Comparison of ENCODE assay signal across 19 mouse cellular contexts in genomic region chr2:44299909-44300308, GRCm38 (mm10).
A peak's percentile ranks its signal among the peaks of the same experiment; 100 is the strongest.
DNase-seq lines count a peak whose midpoint lies in the region; ATAC-seq lines count a peak whose summit lies in the region.
"Had no signal": no experiment of that assay in that cellular context is flagged by ENCODE, and none has a peak within 500 bp of the region (broad histone marks: within the 10 kb centered on the region; RNA-seq: fewer than 3 reads in every experiment).

No protein-coding gene starts in this region.

- no peak overlapping the region for H3K9ac ChIP-seq in embryonic facial prominence, embryonic 14.5 days (ENCODE audit: low read depth, low read length)
- H3K9ac ChIP-seq in hindbrain, embryonic 16.5 days (ENCODE audit: low read depth, low read length), result no peak overlapping the region
- H3K9ac ChIP-seq in hindbrain, embryonic 13.5 days, result no peak overlapping the region
- H3K9ac ChIP-seq in midbrain, embryonic 16.5 days (ENCODE audit: low read depth, low read length), result no peak overlapping the region
- H3K9ac ChIP-seq in midbrain, embryonic 15.5 days, result no peak overlapping the region
- H3K9ac ChIP-seq in forebrain, embryonic 16.5 days (replicated peaks; ENCODE audit: low read depth, low read length), result no peak overlapping the region
- H3K9ac ChIP-seq: limb, embryonic 13.5 days; liver, embryonic 12.5 days; neural tube, embryonic 15.5 days had no signal

- H3K4me1 ChIP-seq in embryonic facial prominence, embryonic 14.5 days (ENCODE audit: control insufficient read depth, insufficient read depth, low read length), result peaks cover 3% of the 10 kb centered on the region; the same call in 1 of the 2 replicates
- peaks cover 9% of the 10 kb centered on the region for H3K4me1 ChIP-seq in embryonic facial prominence, embryonic 10.5 days
- peaks cover 4% of the 10 kb centered on the region for H3K4me1 ChIP-seq in hindbrain, embryonic 16.5 days (ENCODE audit: control insufficient read depth, insufficient read depth, low read depth, low read length)
- peaks cover 17% of the 10 kb centered on the region for H3K4me1 ChIP-seq in hindbrain, embryonic 13.5 days (replicated peaks)
- peaks cover 4% of the 10 kb centered on the region for H3K4me1 ChIP-seq in midbrain, embryonic 16.5 days (ENCODE audit: control insufficient read depth, insufficient read depth, low read length)
- peaks cover 15% of the 10 kb centered on the region; the same call in 1 of the 2 replicates for H3K4me1 ChIP-seq in midbrain, embryonic 15.5 days
- peaks cover 25% of the 10 kb centered on the region for H3K4me1 ChIP-seq in forebrain, embryonic 16.5 days (replicated peaks; ENCODE audit: control insufficient read depth, insufficient read depth, low read length)
- H3K4me1 ChIP-seq: liver, embryonic 12.5 days had no signal

- H3K36me3 ChIP-seq in embryonic facial prominence, embryonic 14.5 days (ENCODE audit: control insufficient read depth, insufficient read depth, low read length), result no peaks in the 10 kb centered on the region
- H3K36me3 ChIP-seq in embryonic facial prominence, embryonic 10.5 days (replicated peaks), result no peaks in the 10 kb centered on the region
- H3K36me3 ChIP-seq in hindbrain, embryonic 16.5 days (ENCODE audit: control insufficient read depth, insufficient read depth, low read length), result no peaks in the 10 kb centered on the region
- no peaks in the 10 kb centered on the region for H3K36me3 ChIP-seq in hindbrain, embryonic 13.5 days
- H3K36me3 ChIP-seq in midbrain, embryonic 16.5 days (ENCODE audit: control insufficient read depth, insufficient read depth, low read length), result no peaks in the 10 kb centered on the region
- no peaks in the 10 kb centered on the region for H3K36me3 ChIP-seq in midbrain, embryonic 15.5 days (replicated peaks)
- no peaks in the 10 kb centered on the region for H3K36me3 ChIP-seq in forebrain, embryonic 16.5 days (ENCODE audit: control insufficient read depth, insufficient read depth)
- H3K36me3 ChIP-seq: limb, embryonic 13.5 days; liver, embryonic 12.5 days; neural tube, embryonic 15.5 days had no signal

- no peak overlapping the region for H3K4me3 ChIP-seq in embryonic facial prominence, embryonic 14.5 days (ENCODE audit: low read depth, low read length)
- H3K4me3 ChIP-seq in embryonic facial prominence, embryonic 10.5 days, result no peak overlapping the region
- H3K4me3 ChIP-seq in hindbrain, embryonic 16.5 days (ENCODE audit: low read length), result no peak overlapping the region
- no peak overlapping the region for H3K4me3 ChIP-seq in hindbrain, embryonic 13.5 days
- H3K4me3 ChIP-seq in midbrain, embryonic 16.5 days (ENCODE audit: low read depth, low read length), result no peak overlapping the region
- no peak overlapping the region for H3K4me3 ChIP-seq in midbrain, embryonic 15.5 days
- H3K4me3 ChIP-seq in forebrain, embryonic 16.5 days (replicated peaks; ENCODE audit: low read length), result no peak overlapping the region
- H3K4me3 ChIP-seq: gastrocnemius, adult 2 months; limb, embryonic 13.5 days; liver, embryonic 12.5 days; neural tube, embryonic 15.5 days had no signal

- no peak overlapping the region for H3K27ac ChIP-seq in embryonic facial prominence, embryonic 14.5 days (replicated peaks; ENCODE audit: low read depth, low read length)
- H3K27ac ChIP-seq in embryonic facial prominence, embryonic 10.5 days (replicated peaks), result no peak overlapping the region
- no peak overlapping the region for H3K27ac ChIP-seq in hindbrain, embryonic 16.5 days (ENCODE audit: low read depth, low read length)
- H3K27ac ChIP-seq in hindbrain, embryonic 13.5 days, result no peak overlapping the region
- no peak overlapping the region for H3K27ac ChIP-seq in midbrain, embryonic 16.5 days (ENCODE audit: low read length)
- no peak overlapping the region for H3K27ac ChIP-seq in midbrain, embryonic 15.5 days
- H3K27ac ChIP-seq in forebrain, embryonic 16.5 days (ENCODE audit: low read length), result peak overlapping the region; percentile 95
- H3K27ac ChIP-seq: gastrocnemius, adult 2 months; limb, embryonic 13.5 days; liver, embryonic 12.5 days; neural tube, embryonic 15.5 days had no signal

- no peaks in the 10 kb centered on the region for H3K9me3 ChIP-seq in embryonic facial prominence, embryonic 14.5 days (ENCODE audit: control insufficient read depth, low read length)
- H3K9me3 ChIP-seq in embryonic facial prominence, embryonic 10.5 days, result no peaks in the 10 kb centered on the region
- H3K9me3 ChIP-seq in hindbrain, embryonic 16.5 days (ENCODE audit: control insufficient read depth, low read length), result no peaks in the 10 kb centered on the region
- H3K9me3 ChIP-seq in hindbrain, embryonic 13.5 days, result no peaks in the 10 kb centered on the region
- H3K9me3 ChIP-seq in midbrain, embryonic 16.5 days (replicated peaks; ENCODE audit: control insufficient read depth, low read length, poor library complexity, severe bottlenecking), result no peaks in the 10 kb centered on the region
- no peaks in the 10 kb centered on the region for H3K9me3 ChIP-seq in midbrain, embryonic 15.5 days
- H3K9me3 ChIP-seq in forebrain, embryonic 16.5 days (ENCODE audit: control insufficient read depth, low read length), result no peaks in the 10 kb centered on the region
- H3K9me3 ChIP-seq: limb, embryonic 13.5 days; liver, embryonic 12.5 days; neural tube, embryonic 15.5 days had no signal

- no peaks in the 10 kb centered on the region for H3K27me3 ChIP-seq in embryonic facial prominence, embryonic 14.5 days (replicated peaks; ENCODE audit: control insufficient read depth, insufficient read depth, low read length)
- no peaks in the 10 kb centered on the region for H3K27me3 ChIP-seq in embryonic facial prominence, embryonic 10.5 days (replicated peaks; ENCODE audit: low read depth, poor library complexity, severe bottlenecking)
- no peaks in the 10 kb centered on the region for H3K27me3 ChIP-seq in hindbrain, embryonic 16.5 days (replicated peaks; ENCODE audit: control insufficient read depth, insufficient read depth, low read length)
- no peaks in the 10 kb centered on the region for H3K27me3 ChIP-seq in hindbrain, embryonic 13.5 days
- no peaks in the 10 kb centered on the region for H3K27me3 ChIP-seq in midbrain, embryonic 16.5 days (ENCODE audit: control insufficient read depth, insufficient read depth, low read depth, low read length)
- no peaks in the 10 kb centered on the region for H3K27me3 ChIP-seq in midbrain, embryonic 15.5 days (replicated peaks)
- no peaks in the 10 kb centered on the region for H3K27me3 ChIP-seq in forebrain, embryonic 16.5 days (replicated peaks; ENCODE audit: control insufficient read depth, insufficient read depth, low read length)
- H3K27me3 ChIP-seq: limb, embryonic 13.5 days; liver, embryonic 12.5 days; neural tube, embryonic 15.5 days had no signal

- peak; percentile 34 for DNase-seq in embryonic facial prominence, embryonic 14.5 days (ENCODE audit: low spot score)
- no peak for DNase-seq in embryonic facial prominence, embryonic 10.5 days (ENCODE audit: low spot score)
- no peak for DNase-seq in kidney, adult 8-10 months
- DNase-seq: adrenal gland, postnatal 10 days; cerebellum, adult 9-11 months; gastrocnemius, adult 2 months; kidney, adult 11 months; kidney, postnatal 4 days; lung, adult 18-20 months; lung, postnatal 10 days; thymus, postnatal 14 days had no signal

- no peak overlapping the region for H3K4me2 ChIP-seq in embryonic facial prominence, embryonic 14.5 days (ENCODE audit: low read depth, low read length)
- H3K4me2 ChIP-seq in hindbrain, embryonic 16.5 days (ENCODE audit: low read length), result peak overlapping the region; percentile 28
- H3K4me2 ChIP-seq in hindbrain, embryonic 13.5 days, result no peak overlapping the region
- no peak overlapping the region for H3K4me2 ChIP-seq in midbrain, embryonic 16.5 days (ENCODE audit: low read length)
- H3K4me2 ChIP-seq in midbrain, embryonic 15.5 days, result no peak overlapping the region; the same call in 1 of the 2 replicates
- peak overlapping the region; percentile 9; the same call in 1 of the 2 replicates for H3K4me2 ChIP-seq in forebrain, embryonic 16.5 days (ENCODE audit: low read length)
- H3K4me2 ChIP-seq: limb, embryonic 13.5 days; liver, embryonic 12.5 days; neural tube, embryonic 15.5 days had no signal

- 40% methylated on average over 5 of the region's 5 CpGs for WGBS in embryonic facial prominence, embryonic 14.5 days
- WGBS in embryonic facial prominence, embryonic 10.5 days, result 54% methylated on average over 5 of the region's 5 CpGs
- 15% methylated on average over 5 of the region's 5 CpGs for WGBS in hindbrain, embryonic 16.5 days
- 16% methylated on average over 5 of the region's 5 CpGs for WGBS in hindbrain, embryonic 13.5 days
- 23% methylated on average over 5 of the region's 5 CpGs for WGBS in midbrain, embryonic 16.5 days
- 23% methylated on average over 5 of the region's 5 CpGs for WGBS in midbrain, embryonic 15.5 days
- WGBS in forebrain, embryonic 16.5 days, result 17% methylated on average over 5 of the region's 5 CpGs

- ATAC-seq in embryonic facial prominence, embryonic 14.5 days (ENCODE audit: low read depth), result no peak
- no peak for ATAC-seq in hindbrain, embryonic 16.5 days
- no peak for ATAC-seq in hindbrain, embryonic 13.5 days (ENCODE audit: low FRiP score)
- 0 out of 2 replicates have a peak, but pooled peaks have one; percentile 28 for ATAC-seq in midbrain, embryonic 16.5 days
- ATAC-seq in midbrain, embryonic 15.5 days (replicated peaks), result no peak; the same call in 1 of the 2 replicates
- peak; percentile 71 for ATAC-seq in forebrain, embryonic 16.5 days
- ATAC-seq: liver, embryonic 12.5 days had no signal

Comparison
In these comparisons a context has a peak if more than half of its experiments do, and no peak if none do; other contexts are left out.
1. ATAC-seq: peak in midbrain, embryonic 16.5 days (single experiment) and forebrain, embryonic 16.5 days (single experiment); none in embryonic facial prominence, embryonic 14.5 days (single experiment), hindbrain, embryonic 16.5 days (single experiment), hindbrain, embryonic 13.5 days (single experiment) and midbrain, embryonic 15.5 days (single experiment).
2. H3K4me2 ChIP-seq: peak in hindbrain, embryonic 16.5 days (single experiment) and forebrain, embryonic 16.5 days (single experiment); none in embryonic facial prominence, embryonic 14.5 days (single experiment), hindbrain, embryonic 13.5 days (single experiment), midbrain, embryonic 16.5 days (single experiment) and midbrain, embryonic 15.5 days (single experiment).